Mouse (Mus musculus) layer of hippocampus, adult 9-10 months (tissue): ENCODE data around the gene Fabp1.

Source experiments
- DNase-seq: peaks from one replicate; pipeline ENCODE4 v3.0.0; 2022; ENCODE audit warnings: low spot score

Gene Fabp1

DNA sequence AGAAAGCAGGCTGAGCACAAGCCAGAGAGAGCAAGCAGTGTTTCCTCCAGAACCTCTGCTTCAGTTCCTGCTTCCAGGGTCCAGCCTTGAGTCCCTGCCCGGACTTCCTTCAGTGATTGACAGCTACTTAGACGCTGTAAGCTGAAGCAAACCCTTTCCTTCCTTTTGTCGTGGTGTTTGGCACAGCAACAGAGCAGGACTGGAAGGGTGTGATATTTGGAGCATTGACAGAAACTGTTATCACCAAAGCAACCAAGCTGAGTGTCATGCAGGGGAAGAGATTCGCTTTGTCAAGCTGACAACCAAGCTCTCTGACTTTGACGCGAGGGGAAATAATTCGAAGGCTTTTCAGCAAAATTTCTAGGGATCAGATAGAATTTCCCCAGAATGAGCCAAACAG is 12.3 kb downstream of the Fabp1 start:
- no peak for DNase-seq

DNA sequence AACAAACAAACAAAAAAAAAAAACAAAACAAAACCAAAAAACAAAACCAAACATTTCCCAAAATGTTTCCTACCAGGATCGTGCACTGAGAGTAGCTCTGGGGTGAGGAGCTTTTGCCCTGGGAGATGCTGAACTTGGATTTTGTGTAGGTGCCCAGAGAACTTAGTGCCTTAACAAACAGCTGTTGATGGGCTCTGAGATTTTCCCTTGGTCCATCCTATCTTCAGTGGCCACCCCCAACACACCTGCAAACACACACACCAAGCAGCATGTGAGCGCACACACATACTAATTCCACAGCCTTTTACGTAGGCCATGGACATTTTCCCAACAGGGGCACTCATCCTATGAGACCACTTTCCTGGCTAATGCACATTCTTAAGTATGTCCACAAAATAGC is 12.8 kb downstream of the Fabp1 start:
- no peak for DNase-seq

DNA sequence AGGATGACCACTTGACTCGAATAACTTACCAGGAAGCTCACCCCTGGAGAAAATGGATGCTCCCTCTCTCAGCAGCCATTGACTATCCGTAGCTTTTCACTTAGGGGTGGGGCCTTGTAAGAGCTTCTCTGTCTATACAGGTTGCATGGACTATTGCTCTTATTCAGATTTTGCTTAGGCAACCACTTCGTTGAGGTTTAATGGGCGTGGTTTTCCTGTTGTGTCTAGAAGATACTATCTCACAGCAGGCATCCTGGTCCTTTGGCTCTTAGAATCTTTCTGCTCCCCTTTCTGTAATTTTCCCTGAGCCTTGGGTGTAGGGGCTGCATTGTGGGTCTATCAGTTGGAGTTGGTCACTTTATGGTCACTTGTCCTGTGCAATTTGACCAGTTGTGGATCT is 21.9 kb downstream of the Fabp1 start:
- no peak for DNase-seq

DNA sequence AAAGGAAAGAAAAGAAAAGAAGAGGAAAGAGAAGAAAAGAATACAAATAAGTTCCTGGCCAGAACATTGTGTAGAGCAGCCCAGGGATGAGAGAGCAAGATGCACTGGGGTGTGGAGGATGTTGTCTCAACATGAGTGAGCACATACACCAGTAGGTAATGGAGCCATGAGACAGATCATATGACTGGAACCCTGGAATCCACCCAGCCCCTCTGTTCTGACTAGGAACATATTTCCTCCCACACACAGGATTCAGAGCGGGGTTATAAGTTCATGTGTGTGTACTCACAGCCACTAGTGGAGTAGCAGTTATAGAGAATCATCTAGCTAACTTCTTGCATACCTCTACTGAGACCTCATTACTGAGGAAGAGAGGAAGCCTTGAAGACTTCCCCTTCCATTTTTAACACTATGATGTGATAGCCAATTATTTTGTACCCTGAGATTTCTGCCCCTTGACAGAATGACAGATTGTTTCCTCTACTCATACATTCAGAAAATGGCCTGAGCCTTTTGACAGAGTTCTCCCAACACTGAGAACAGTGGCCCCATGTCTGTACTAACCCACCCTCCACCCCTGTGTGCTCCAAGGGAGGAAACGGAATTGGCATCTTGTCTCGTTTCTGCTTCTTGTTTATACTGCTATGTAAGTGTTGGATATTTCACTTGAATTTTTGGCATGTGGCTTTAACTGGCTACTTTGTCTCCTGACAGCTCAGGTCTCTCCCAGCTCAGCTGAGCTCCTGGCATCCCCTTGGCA is 24.7 kb downstream of the Fabp1 start:
- no peak for DNase-seq

DNA sequence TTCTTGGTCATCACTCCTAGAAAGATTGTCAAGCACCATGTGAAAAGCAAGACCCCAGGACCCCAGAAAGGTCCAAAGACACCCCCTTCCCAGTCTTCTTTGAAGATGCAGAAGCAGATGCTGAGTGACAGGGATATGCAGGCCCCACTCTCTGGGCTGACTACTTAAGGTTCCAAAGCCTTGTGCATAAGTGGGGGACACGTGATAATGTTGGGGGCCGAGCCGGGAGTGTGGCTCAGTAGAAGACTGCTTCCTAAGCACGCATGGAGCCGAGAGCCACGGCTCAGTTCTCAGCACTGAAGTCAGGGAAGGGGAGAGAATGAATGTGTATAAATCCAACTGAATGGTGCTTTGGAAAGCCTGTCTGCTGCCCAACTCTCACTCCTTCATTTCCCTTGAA is 26.9 kb downstream of the Fabp1 start:
- no peak for DNase-seq

DNA sequence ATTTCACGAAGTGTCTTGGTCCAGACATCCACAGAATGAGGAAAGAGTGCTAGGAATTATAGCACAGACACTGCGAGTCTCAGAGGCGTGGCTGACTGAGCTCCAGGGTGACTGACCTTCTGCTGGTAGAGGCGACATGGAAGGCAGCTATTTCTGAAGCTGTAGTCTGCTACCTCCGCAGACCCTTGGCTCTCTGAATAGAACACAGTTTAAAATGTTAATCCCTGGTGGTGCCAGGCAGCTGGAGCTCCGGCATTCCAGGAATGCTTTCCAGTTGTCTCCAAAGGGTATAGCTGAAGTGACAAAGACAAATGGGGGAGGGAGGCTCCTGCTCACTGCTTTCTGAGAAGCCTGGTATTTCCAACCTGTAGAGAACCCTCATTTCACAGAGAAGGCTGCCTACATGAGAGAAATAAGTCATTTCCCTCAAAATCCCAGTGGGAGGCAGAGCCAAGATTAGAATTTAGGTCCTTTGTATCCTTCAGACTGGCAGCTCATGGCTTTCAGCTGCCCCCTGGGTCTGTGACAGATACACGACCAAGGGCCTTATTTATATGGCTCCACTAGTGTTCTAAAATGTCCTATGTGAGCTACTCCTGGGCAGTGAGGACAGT is 27.6 kb downstream of the Fabp1 start:
- DNase-seq: no peak

DNA sequence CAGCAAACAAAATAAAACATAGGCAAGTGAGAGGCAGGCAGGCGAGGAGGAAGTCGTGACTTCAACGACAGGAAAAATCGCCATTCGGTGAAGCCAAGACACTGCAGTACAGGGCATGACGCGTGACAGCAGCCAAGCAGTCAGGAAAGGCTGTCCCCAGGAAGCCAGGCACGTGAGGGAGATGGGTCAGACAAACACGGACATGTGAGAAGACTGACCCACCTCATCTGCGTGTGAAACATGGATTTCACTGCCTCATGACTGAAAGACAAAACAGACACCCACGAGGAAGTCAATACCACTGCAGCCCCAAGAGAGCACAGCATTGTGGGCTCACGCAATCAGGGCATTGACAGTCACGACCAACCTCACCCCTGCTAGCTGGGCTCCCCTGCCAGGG is 35.5 kb downstream of the Fabp1 start:
- DNase-seq: no peak

DNA sequence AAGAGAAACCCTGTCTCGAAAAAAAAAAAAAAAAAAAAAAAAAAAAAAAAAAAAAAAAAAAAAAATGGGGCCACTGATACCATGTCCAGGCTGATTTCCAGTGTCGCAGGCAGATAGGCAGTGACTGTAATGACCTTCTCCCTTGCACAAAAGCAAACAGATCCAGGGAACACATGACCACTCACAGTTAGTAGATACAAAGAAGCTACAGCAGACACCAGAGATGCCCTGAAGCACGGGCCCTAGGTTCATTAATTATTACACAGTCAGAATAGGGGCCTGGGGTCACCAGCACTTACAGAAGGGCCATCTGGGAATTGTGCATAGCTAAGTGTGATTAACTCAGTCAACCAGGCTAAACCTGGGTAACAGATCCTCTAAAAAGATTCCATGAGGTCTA is 36.3 kb downstream of the Fabp1 start:
- no peak for DNase-seq

DNA sequence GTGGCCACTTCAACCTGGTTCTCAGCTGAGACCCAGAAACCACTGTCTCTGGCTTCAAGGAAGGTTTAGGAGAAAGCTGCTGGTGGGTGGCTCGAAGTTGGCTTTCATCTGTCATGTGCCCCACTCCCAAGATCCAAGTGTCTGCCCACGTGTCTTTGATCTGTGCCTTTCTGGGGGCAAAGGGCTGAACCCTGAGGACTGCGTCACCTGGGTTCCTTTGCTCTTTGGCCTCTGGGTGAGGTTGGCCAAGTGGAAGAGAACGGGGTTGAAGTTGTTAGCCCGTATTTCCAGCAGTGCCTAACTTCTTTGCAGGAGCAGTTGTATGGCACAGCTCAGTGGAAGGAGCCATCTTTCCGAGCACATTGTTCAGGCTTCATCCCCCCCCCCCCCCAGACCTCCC is 36.9 kb downstream of the Fabp1 start:
- DNase-seq: no peak

DNA sequence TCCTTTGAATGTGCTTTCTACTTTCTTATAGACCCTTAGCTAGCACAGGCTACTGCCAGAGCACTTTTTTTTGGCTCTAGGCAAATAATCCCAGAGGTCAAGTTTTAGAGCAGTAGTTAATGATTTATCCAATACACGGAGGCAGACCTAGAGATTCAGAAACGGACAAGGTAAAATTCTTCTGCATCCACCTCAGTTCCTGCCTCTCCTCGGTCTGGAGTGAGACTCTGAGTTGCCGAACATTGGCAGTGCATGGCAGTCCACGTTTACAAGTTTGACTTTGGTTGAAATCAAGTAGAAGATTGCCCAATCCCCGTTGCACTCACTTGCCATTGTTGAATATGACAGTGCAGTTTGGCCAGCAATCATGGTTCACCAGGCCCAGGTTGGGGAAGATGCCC is 37.4 kb downstream of the Fabp1 start:
- DNase-seq: no peak

DNA sequence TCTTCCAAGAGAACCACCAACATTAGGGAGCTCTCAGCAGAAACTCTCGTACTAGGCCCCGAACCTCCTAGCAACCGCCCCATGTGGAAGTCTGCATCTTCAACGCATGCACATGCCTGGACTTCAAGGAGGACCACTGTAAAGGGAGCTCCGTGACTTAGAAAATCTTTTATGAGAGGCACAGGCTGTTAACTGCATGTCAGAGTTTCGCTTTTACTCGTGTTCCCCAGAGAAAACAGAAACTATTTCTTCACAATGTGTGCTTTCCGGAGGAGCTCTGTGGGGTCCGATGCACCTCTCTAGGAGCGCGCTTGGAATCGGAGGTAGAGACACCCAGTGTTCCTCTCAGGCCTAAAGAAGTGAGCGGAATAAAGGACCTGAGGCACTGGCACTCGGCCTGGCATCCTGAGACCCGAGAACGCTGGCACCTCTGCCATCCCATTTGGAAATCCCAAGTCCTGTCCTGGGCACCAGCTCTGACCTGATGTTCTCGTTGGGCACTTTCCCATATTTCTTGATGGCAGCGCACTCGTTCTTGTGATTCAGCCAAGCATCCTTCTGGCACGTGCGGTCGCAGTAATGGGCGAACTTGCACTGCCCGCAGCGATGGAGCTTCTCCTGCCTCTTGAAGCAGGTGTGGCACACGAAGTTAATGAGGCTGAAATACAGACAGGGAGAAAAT is 39.6 kb downstream of the Fabp1 start:
- DNase-seq: no peak

DNA sequence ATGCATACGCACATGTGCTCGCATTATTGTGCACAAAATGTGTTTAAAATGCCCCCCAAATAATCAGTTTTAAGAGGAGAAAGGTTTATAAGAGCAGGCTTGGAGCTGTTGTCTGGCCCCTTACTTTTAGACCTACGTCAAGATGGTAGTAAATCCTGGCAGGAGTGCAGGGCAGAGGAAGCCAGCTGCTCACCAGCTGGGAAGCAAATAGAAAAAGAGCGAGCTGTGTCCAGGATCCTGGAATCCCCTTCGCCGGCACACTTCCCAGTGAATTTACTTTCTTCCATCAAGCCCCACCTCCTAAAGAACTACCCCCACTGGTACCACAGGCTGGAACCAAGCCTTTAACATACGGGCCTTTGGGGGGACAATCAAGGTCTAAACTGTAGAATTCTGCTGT is 41.2 kb downstream of the Fabp1 start:
- no peak for DNase-seq

DNA sequence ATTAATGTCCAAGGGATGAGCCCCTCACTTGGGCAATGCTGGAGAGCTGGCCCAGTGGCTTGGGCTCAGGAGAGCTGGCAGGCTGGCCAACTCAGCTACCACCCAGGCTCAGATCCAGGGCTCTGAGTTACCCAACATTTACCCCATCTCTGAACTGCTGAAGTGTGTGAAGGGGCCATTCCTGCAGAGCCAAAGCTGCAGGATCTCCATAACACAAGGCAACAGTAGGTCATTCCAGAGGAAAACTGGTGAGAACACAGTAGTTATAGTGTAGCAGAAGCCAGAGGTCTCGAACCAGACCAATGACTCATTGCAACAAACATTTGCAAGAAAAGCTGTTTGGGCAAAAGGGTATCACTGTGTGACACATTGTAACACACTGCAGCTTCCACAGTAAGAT is 43.2 kb downstream of the Fabp1 start:
- DNase-seq: no peak

DNA sequence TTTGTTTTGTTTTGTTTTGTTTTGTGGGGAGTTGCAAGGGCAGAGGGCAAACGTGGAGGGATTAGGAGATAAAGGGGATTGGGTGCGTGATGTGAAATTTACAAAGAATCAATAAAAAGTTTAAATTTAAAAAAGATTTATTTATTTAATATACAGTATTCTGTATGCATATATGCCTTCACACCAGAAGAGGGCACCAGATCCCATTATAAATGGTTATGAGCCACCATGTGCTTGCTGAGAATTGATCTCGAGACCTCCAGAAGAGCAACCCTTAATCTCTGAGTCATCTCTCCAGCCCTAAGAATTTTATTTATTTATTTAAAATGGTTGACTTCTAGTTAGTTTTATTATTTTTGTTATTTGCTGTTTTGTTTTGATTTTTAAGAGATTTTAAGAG is 43.6 kb downstream of the Fabp1 start:
- DNase-seq: no peak

DNA sequence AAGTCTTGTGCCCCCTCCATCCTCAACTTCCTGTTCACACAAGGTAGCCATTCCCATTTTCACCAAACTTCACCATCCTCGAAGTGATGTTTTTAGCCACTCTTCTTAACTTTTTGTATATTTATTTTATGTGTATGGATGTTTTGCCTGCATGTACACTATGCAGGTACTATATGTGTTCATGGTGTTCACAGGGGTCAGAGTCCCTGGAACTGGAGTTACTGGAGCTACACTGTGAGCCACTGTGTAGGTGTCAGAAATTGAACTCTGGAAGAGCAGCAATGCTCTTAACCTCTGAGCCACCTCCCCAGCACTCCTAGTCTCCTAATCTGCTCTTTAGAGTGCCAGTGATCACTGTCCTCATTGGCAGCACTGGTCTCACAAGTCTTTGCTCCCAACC is 48.8 kb downstream of the Fabp1 start:
- DNase-seq: no peak

DNA sequence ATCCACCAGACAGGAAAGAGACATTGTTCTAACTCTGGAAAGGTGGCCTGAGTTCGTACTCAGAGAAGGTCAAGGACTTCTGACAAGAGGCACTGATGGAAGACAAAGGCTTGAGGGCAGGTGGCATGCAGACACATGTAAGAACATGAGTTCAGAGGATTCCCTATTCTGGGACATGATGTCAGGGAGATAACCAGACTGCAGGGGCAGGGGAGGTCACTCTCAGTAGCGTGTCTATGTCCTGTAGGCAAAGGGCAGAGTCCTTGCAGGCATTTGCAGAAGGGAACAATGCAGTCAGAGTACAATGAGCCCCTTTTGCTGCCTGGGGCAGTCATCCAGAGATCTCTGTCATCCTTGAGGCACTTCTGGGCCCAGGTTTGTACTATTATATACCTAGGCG is 50.0 kb downstream of the Fabp1 start:
- no peak for DNase-seq

DNA sequence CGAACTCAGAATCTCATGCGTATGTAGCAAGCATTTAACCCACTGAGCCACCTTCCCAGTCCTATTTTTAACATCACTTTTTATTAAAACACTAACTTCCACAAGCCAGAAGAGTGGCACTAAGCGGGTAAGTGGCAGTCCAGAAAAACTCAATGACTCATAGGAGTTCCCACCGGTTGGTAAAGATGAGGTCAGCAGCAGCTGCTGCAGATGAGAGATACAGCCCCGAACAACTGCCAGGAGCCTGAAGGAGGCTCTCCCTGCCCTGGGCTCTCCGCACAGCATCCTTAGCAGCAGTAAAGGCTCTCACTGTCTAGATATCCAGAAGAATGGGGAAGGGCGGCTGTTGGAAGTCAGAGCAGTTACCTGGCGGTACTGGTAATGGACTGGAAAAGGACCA is 51.3 kb downstream of the Fabp1 start:
- DNase-seq: no peak

DNA sequence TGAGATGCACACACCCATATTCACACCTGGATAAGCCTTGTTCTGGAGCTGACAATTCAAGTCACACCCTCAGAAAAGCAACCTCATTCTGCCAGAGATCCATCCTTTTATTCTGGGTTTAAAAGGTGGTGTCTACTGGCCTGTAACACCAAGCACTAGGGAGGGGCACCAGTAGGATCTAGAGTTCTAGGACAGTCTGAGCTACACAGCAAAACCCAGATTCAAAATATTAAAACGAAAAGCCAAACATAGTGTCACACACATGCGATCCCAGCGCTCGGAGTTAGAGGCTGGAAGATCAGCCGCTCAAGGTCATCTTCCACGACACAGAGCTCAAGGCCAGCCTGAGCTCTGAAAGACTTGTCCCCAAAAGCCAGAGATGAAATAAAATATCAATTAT is 54.8 kb downstream of the Fabp1 start:
- no peak for DNase-seq
